Mouse (Mus musculus) neural tube, embryonic 12.5 days (tissue): Measurements from ENCODE around the gene Adrm1. TPM values are rescaled to one million over a fixed set of nuclear protein-coding genes. Genes with fewer than 3 reads are reported as not detected.

ENCODE experiments used
- ATAC-seq: fragments of 200-750 bp; cut with Nextera tagmentation; 2 replicates; pipeline ENCODE4 v1.8.0; 2017; ENCODE audit warnings: low read depth, mild to moderate bottlenecking, moderate TSS enrichment, moderate library complexity; ENCODE audit not compliant: low FRiP score
- H3K27ac ChIP-seq: fragments of 300-500 bp; sonication (generic); 2 replicates; pipeline ENCODE4 v1.5.1; 2016
- H3K27me3 ChIP-seq: fragments of 300-500 bp; sonication (generic); replicated peaks from 2 replicates; pipeline ENCODE4 v1.6.1; 2016; ENCODE audit warnings: mild to moderate bottlenecking
- H3K36me3 ChIP-seq: fragments of 300-500 bp; sonication (generic); 2 replicates; pipeline ENCODE4 v1.6.1; 2016; ENCODE audit warnings: mild to moderate bottlenecking
- H3K4me1 ChIP-seq: fragments of 300-500 bp; sonication (generic); 2 replicates; pipeline ENCODE4 v1.6.1; 2016
- H3K4me2 ChIP-seq: fragments of 300-500 bp; sonication (generic); replicated peaks from 2 replicates; pipeline ENCODE4 v1.6.1; 2016; ENCODE audit warnings: mild to moderate bottlenecking
- H3K4me3 ChIP-seq: fragments of 300-500 bp; sonication (generic); 2 replicates; pipeline ENCODE4 v1.5.1; 2016
- H3K9ac ChIP-seq: fragments of 300-500 bp; sonication (generic); 2 replicates; pipeline ENCODE4 v1.6.1; 2016; ENCODE audit warnings: mild to moderate bottlenecking
- H3K9me3 ChIP-seq: fragments of 300-500 bp; sonication (generic); 2 replicates; pipeline ENCODE4 v1.6.1; 2016; ENCODE audit warnings: mild to moderate bottlenecking
- WGBS: fragments of 180-500 bp; shearing (Covaris S2); methylation state at CpG from one replicate; pipeline ENCODE4 v1.1.7; 2016; 5-methylcytosine and 5-hydroxymethylcytosine counted together
- polyA plus RNA-seq: library from polyadenylated mRNA; unstranded; fragments of >200 nt; fragmentation: Nextera tagmentation; extraction: Ambion mirVana; gene quantifications from 2 replicates; pipeline ENCODE4 v1.2.1, GENCODE M21; 2016

Adrm1 gene
- polyA plus RNA-seq, result 218 and 221 TPM in 2 replicates

- H3K36me3 ChIP-seq, result peaks cover 27% of the 10 kb centered on the region
- H3K9ac ChIP-seq, result peak within 1 kb of the TSS; percentile 91
- H3K27ac ChIP-seq, result peak within 1 kb of the TSS; percentile 71; the same call in 1 of the 2 replicates
- no peaks in the 10 kb centered on the region for H3K9me3 ChIP-seq
- H3K4me2 ChIP-seq, result peak within 1 kb of the TSS; percentile 86
- WGBS, result 6% methylated on average over 41 of the region's 41 CpGs
- peak within 1 kb of the TSS; percentile 86 for H3K4me3 ChIP-seq
- H3K27me3 ChIP-seq, result no peaks in the 10 kb centered on the region
- ATAC-seq, result peak; percentile 99
- H3K4me1 ChIP-seq, result peaks cover 22% of the 10 kb centered on the region
Observed at GRCm38 (mm10) chr2:180170806-180171521, at the start of gene Adrm1. Gene Adrm1 (plus strand): TSS chr2:180171485.

GRCm38 (mm10) chr2:180124192-180124591 is 47.1 kb upstream of the Adrm1 start:
- 87% methylated on average over 2 of the region's 2 CpGs for WGBS
- no peak overlapping the region for H3K9ac ChIP-seq
- peaks cover 11% of the 10 kb centered on the region for H3K36me3 ChIP-seq
- H3K4me1 ChIP-seq, result peaks cover 29% of the 10 kb centered on the region
- no peaks in the 10 kb centered on the region for H3K27me3 ChIP-seq
- H3K27ac ChIP-seq, result no peak overlapping the region
- ATAC-seq, result no peak
- no peak overlapping the region for H3K4me3 ChIP-seq
- H3K4me2 ChIP-seq, result no peak overlapping the region
- H3K9me3 ChIP-seq, result peaks cover 4% of the 10 kb centered on the region; the same call in 1 of the 2 replicates

- ATAC-seq, result no peak
- WGBS, result 25% methylated on average over 4 of the region's 4 CpGs
- H3K4me2 ChIP-seq, result no peak overlapping the region
- no peak overlapping the region for H3K9ac ChIP-seq
- no peak overlapping the region for H3K4me3 ChIP-seq
- peaks cover 11% of the 10 kb centered on the region for H3K36me3 ChIP-seq
- H3K27me3 ChIP-seq, result no peaks in the 10 kb centered on the region
- H3K4me1 ChIP-seq, result peaks cover 20% of the 10 kb centered on the region
- H3K27ac ChIP-seq, result no peak overlapping the region
- H3K9me3 ChIP-seq, result peaks cover 4% of the 10 kb centered on the region; the same call in 1 of the 2 replicates
Observed at GRCm38 (mm10) chr2:180126195-180126594, 45.1 kb upstream of the Adrm1 start.

- Histone ChIP-seq H3K9ac (no peak overlapping the region), H3K36me3 (peaks cover 11% of the 10 kb centered on the region), H3K4me2 (no peak overlapping the region), H3K27me3 (no peaks in the 10 kb centered on the region), H3K27ac (no peak overlapping the region), H3K4me1 (peaks cover 20% of the 10 kb centered on the region), H3K9me3 (peaks cover 4% of the 10 kb centered on the region; the same call in 1 of the 2 replicates), H3K4me3 (no peak overlapping the region)
- WGBS, result 61% methylated on average over 1 of the region's 1 CpGs
- ATAC-seq, result no peak
Observed at GRCm38 (mm10) chr2:180127675-180128074, 43.6 kb upstream of the Adrm1 start.

- Histone ChIP-seq H3K4me3 (no peak overlapping the region), H3K9ac (no peak overlapping the region), H3K36me3 (peaks cover 7% of the 10 kb centered on the region), H3K4me1 (no peaks in the 10 kb centered on the region; the same call in 1 of the 2 replicates), H3K4me2 (no peak overlapping the region), H3K27ac (no peak overlapping the region), H3K9me3 (no peaks in the 10 kb centered on the region), H3K27me3 (no peaks in the 10 kb centered on the region)
- WGBS, result 94% methylated on average over 4 of the region's 4 CpGs
- ATAC-seq, result no peak
Observed at GRCm38 (mm10) chr2:180133231-180133630, 38.1 kb upstream of the Adrm1 start.

GRCm38 (mm10) chr2:180133911-180134310 is 37.4 kb upstream of the Adrm1 start:
- Histone ChIP-seq H3K4me1 (no peaks in the 10 kb centered on the region; the same call in 1 of the 2 replicates), H3K27me3 (no peaks in the 10 kb centered on the region), H3K4me2 (no peak overlapping the region), H3K27ac (no peak overlapping the region), H3K9ac (no peak overlapping the region), H3K9me3 (no peaks in the 10 kb centered on the region), H3K4me3 (no peak overlapping the region), H3K36me3 (peaks cover 14% of the 10 kb centered on the region)
- ATAC-seq, result no peak
- 88% methylated on average over 3 of the region's 3 CpGs for WGBS

- H3K36me3 ChIP-seq, result peaks cover 25% of the 10 kb centered on the region
- no peak overlapping the region for H3K4me2 ChIP-seq
- no peak overlapping the region for H3K4me3 ChIP-seq
- 83% methylated on average over 5 of the region's 5 CpGs for whole genome bisulfite sequencing
- no peaks in the 10 kb centered on the region; the same call in 1 of the 2 replicates for H3K4me1 ChIP-seq
- no peaks in the 10 kb centered on the region for H3K27me3 ChIP-seq
- no peak overlapping the region for H3K9ac ChIP-seq
- no peaks in the 10 kb centered on the region for H3K9me3 ChIP-seq
- no peak overlapping the region for H3K27ac ChIP-seq
- ATAC-seq, result no peak
Observed at GRCm38 (mm10) chr2:180135414-180135813, 35.9 kb upstream of the Adrm1 start.

GRCm38 (mm10) chr2:180146091-180146490 is 25.2 kb upstream of the Adrm1 start:
- Histone ChIP-seq H3K9ac (0 out of 2 replicates have a peak overlapping the region, but pooled peaks have one; percentile 13), H3K4me2 (no peak overlapping the region), H3K36me3 (peaks cover 64% of the 10 kb centered on the region), H3K4me1 (no peaks in the 10 kb centered on the region), H3K4me3 (no peak overlapping the region), H3K27me3 (no peaks in the 10 kb centered on the region), H3K27ac (no peak overlapping the region), H3K9me3 (no peaks in the 10 kb centered on the region)
- no peak for ATAC-seq
- WGBS, result 89% methylated on average over 2 of the region's 2 CpGs

- no peak for ATAC-seq
- Histone ChIP-seq H3K4me3 (no peak overlapping the region), H3K36me3 (peaks cover 67% of the 10 kb centered on the region), H3K9ac (no peak overlapping the region), H3K27me3 (no peaks in the 10 kb centered on the region), H3K9me3 (no peaks in the 10 kb centered on the region), H3K4me2 (no peak overlapping the region), H3K27ac (no peak overlapping the region), H3K4me1 (no peaks in the 10 kb centered on the region)
- 89% methylated on average over 6 of the region's 6 CpGs for WGBS
Observed at GRCm38 (mm10) chr2:180147379-180147778, 23.9 kb upstream of the Adrm1 start.

- H3K27me3 ChIP-seq, result no peaks in the 10 kb centered on the region
- peaks cover 77% of the 10 kb centered on the region for H3K36me3 ChIP-seq
- no peak overlapping the region for H3K4me2 ChIP-seq
- H3K9ac ChIP-seq, result no peak overlapping the region
- WGBS, result 89% methylated on average over 9 of the region's 9 CpGs
- no peak for ATAC-seq
- no peak overlapping the region for H3K4me3 ChIP-seq
- no peaks in the 10 kb centered on the region for H3K4me1 ChIP-seq
- H3K27ac ChIP-seq, result no peak overlapping the region
- no peaks in the 10 kb centered on the region for H3K9me3 ChIP-seq
Observed at GRCm38 (mm10) chr2:180148551-180148950, 22.7 kb upstream of the Adrm1 start.

- no peaks in the 10 kb centered on the region for H3K4me1 ChIP-seq
- H3K4me2 ChIP-seq, result no peak overlapping the region
- H3K9me3 ChIP-seq, result no peaks in the 10 kb centered on the region
- WGBS, result 64% methylated on average over 3 of the region's 3 CpGs
- no peak for ATAC-seq
- H3K9ac ChIP-seq, result no peak overlapping the region
- no peaks in the 10 kb centered on the region for H3K27me3 ChIP-seq
- H3K4me3 ChIP-seq, result no peak overlapping the region
- H3K36me3 ChIP-seq, result peaks cover 77% of the 10 kb centered on the region
- no peak overlapping the region for H3K27ac ChIP-seq
Observed at GRCm38 (mm10) chr2:180154796-180155195, 16.5 kb upstream of the Adrm1 start.

GRCm38 (mm10) chr2:180158627-180159026 is 12.7 kb upstream of the Adrm1 start:
- Histone ChIP-seq H3K36me3 (peaks cover 76% of the 10 kb centered on the region), H3K27me3 (no peaks in the 10 kb centered on the region), H3K27ac (no peak overlapping the region), H3K4me3 (no peak overlapping the region), H3K9me3 (no peaks in the 10 kb centered on the region), H3K4me1 (no peaks in the 10 kb centered on the region), H3K9ac (no peak overlapping the region), H3K4me2 (no peak overlapping the region)
- 94% methylated on average over 3 of the region's 3 CpGs for WGBS
- no peak for ATAC-seq

GRCm38 (mm10) chr2:180165855-180166254 is 5.4 kb upstream of the Adrm1 start:
- Histone ChIP-seq H3K4me2 (no peak overlapping the region), H3K36me3 (peaks cover 31% of the 10 kb centered on the region), H3K4me1 (peaks cover 4% of the 10 kb centered on the region; the same call in 1 of the 2 replicates), H3K9ac (no peak overlapping the region), H3K27me3 (no peaks in the 10 kb centered on the region), H3K9me3 (no peaks in the 10 kb centered on the region), H3K27ac (no peak overlapping the region), H3K4me3 (no peak overlapping the region)
- ATAC-seq, result no peak
- WGBS, result 83% methylated on average over 2 of the region's 2 CpGs
